Mouse (Mus musculus): Measurements from ENCODE around the gene Gen1.

Gene Gen1

GRCm38 (mm10) chr12:11265382-11266281 is at the start of gene Gen1, which contains the start of gene Smc6:
Gen1 (minus strand) TSS chr12:11265801.
Smc6 (plus strand) TSS chr12:11265886.
- DNase-seq: peak; percentile 96

- DNase-seq: no peak
Measured at GRCm38 (mm10) chr12:11313840-11314239, 48.2 kb upstream of the Gen1 start.

- DNase-seq: no peak
Measured at GRCm38 (mm10) chr12:11311106-11311505, 45.5 kb upstream of the Gen1 start.

GRCm38 (mm10) chr12:11306753-11307645 is 41.4 kb upstream of the Gen1 start:
- no peak for DNase-seq

- DNase-seq: no peak
Measured at GRCm38 (mm10) chr12:11300858-11301257, 35.3 kb upstream of the Gen1 start.

GRCm38 (mm10) chr12:11286382-11286781 is 20.8 kb upstream of the Gen1 start:
- DNase-seq: no peak

GRCm38 (mm10) chr12:11281584-11281983 is 16.0 kb upstream of the Gen1 start:
- DNase-seq: no peak

GRCm38 (mm10) chr12:11279886-11280285 is 14.3 kb upstream of the Gen1 start:
- DNase-seq: no peak

- no peak for DNase-seq
Measured at GRCm38 (mm10) chr12:11277207-11277606, 11.6 kb upstream of the Gen1 start.

GRCm38 (mm10) chr12:11276632-11277031 is 11.0 kb upstream of the Gen1 start:
- DNase-seq: no peak

GRCm38 (mm10) chr12:11273185-11273584 is 7.6 kb upstream of the Gen1 start:
- DNase-seq: no peak

- DNase-seq: no peak
Measured at GRCm38 (mm10) chr12:11272568-11272967, 7.0 kb upstream of the Gen1 start.

GRCm38 (mm10) chr12:11267030-11267429 is 1.4 kb upstream of the Gen1 start:
- DNase-seq: no peak

- DNase-seq: peak; percentile 56
Measured at GRCm38 (mm10) chr12:11266282-11266985, 833 bp upstream of the Gen1 start.

GRCm38 (mm10) chr12:11264895-11265294 is 706 bp downstream of the Gen1 start:
- no peak for DNase-seq

- DNase-seq: no peak
Measured at GRCm38 (mm10) chr12:11250322-11250721, 15.3 kb downstream of the Gen1 start.

- DNase-seq: no peak
Measured at GRCm38 (mm10) chr12:11247460-11247859, 18.1 kb downstream of the Gen1 start.

GRCm38 (mm10) chr12:11235996-11236395 is 29.6 kb downstream of the Gen1 start:
- DNase-seq: no peak

- no peak for DNase-seq
Measured at GRCm38 (mm10) chr12:11230267-11230666, 35.3 kb downstream of the Gen1 start.

GRCm38 (mm10) chr12:11226529-11227268 is 38.9 kb downstream of the Gen1 start:
- DNase-seq: no peak

- DNase-seq: no peak
Measured at GRCm38 (mm10) chr12:11226123-11226522, 39.5 kb downstream of the Gen1 start.

GRCm38 (mm10) chr12:11224722-11225121 is 40.9 kb downstream of the Gen1 start:
- DNase-seq: no peak
